25 mouse cellular contexts compared by ENCODE assay signal in the genomic region with DNA sequence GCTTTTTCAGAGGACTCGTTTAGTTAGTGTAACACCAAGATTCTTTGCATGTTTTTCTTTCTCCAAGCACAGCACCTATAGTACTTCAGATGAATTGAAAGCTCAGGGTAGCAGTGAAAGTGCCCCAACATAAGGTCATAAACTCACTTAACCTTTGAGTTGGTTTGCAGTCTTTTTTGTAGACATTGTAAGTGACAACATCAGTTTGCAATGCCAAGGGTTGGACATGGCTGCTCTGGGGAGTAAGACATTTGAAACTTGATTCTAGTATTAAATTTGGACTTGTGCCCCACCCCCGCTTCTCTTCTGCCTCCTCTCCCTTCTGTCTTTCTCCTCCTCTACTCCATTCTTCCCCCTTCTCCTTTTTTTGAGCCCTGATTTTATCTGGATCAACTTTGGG. TPM values are rescaled to one million over a fixed set of nuclear protein-coding genes. Genes with fewer than 3 reads are reported as not detected.
DNase-seq lines count a peak whose midpoint lies in the region; ATAC-seq and TF ChIP-seq lines count a peak whose summit lies in the region.
"Had no signal": no experiment of that assay in that cellular context is flagged by ENCODE, and none has a peak within 500 bp of the region (broad histone marks: within the 10 kb centered on the region; RNA-seq: fewer than 3 reads in every experiment).

No protein-coding gene starts in this region.

- H3K79me2 ChIP-seq in liver, adult 2 months (ENCODE audit: control insufficient read depth, insufficient read depth, low read length) = peaks cover 32% of the 10 kb centered on the region

- no peak overlapping the region for H3K27ac ChIP-seq in liver, adult 2 months (replicated peaks; ENCODE audit: insufficient read depth, low read depth, low read length)
- H3K27ac ChIP-seq in liver, embryonic 12.5 days = no peak overlapping the region
- H3K27ac ChIP-seq: embryonic facial prominence, embryonic 13.5 days; embryonic facial prominence, embryonic 15.5 days; forebrain, embryonic 10.5 days; forebrain, embryonic 12.5 days had no signal

- no peak overlapping the region for H3K9ac ChIP-seq in liver, adult 2 months (ENCODE audit: low read depth, low read length)
- no peak overlapping the region for H3K9ac ChIP-seq in liver, embryonic 12.5 days
- H3K9ac ChIP-seq: embryonic facial prominence, embryonic 13.5 days; embryonic facial prominence, embryonic 15.5 days; forebrain, embryonic 12.5 days had no signal

- peaks cover 5% of the 10 kb centered on the region; the same call in 1 of the 2 replicates for H3K4me1 ChIP-seq in liver, adult 2 months (ENCODE audit: control insufficient read depth, insufficient read depth, low read length)
- no peaks in the 10 kb centered on the region for H3K4me1 ChIP-seq in liver, embryonic 12.5 days
- H3K4me1 ChIP-seq: embryonic facial prominence, embryonic 15.5 days; forebrain, embryonic 12.5 days had no signal

- no peak for TF ChIP-seq CTCF in liver, adult 2 months (IDR thresholded peaks at IDR 0.05; ENCODE audit: low read depth, low read length)

- H3K36me3 ChIP-seq in liver, adult 2 months (ENCODE audit: control insufficient read depth, insufficient read depth, low read length) = peaks cover 32% of the 10 kb centered on the region
- H3K36me3 ChIP-seq in liver, embryonic 12.5 days = peaks cover 13% of the 10 kb centered on the region; the same call in 1 of the 2 replicates

- ATAC-seq in liver, embryonic 12.5 days = no peak
- ATAC-seq: activated CD4-positive, CD25-positive, alpha-beta regulatory T cell, adult 4 months; CD4-positive, CD25-positive, alpha-beta regulatory T cell, adult 4 months; forebrain, embryonic 14.5 days; forebrain, embryonic 16.5 days; Patski had no signal

- TF ChIP-seq POLR2A in liver, adult 2 months (IDR thresholded peaks at IDR 0.05; ENCODE audit: extremely low read depth, insufficient read depth, low read length) = no peak

- H3K9me3 ChIP-seq in liver, embryonic 12.5 days (replicated peaks) = no peaks in the 10 kb centered on the region
- H3K9me3 ChIP-seq: embryonic facial prominence, embryonic 13.5 days; embryonic facial prominence, embryonic 15.5 days; forebrain, embryonic 10.5 days; forebrain, embryonic 12.5 days; G1E had no signal

- no peaks in the 10 kb centered on the region for H3K27me3 ChIP-seq in liver, adult 2 months (ENCODE audit: control insufficient read depth, insufficient read depth, low read length)
- no peaks in the 10 kb centered on the region for H3K27me3 ChIP-seq in liver, embryonic 12.5 days (replicated peaks)
- H3K27me3 ChIP-seq: CH12.LX; embryonic facial prominence, embryonic 13.5 days; embryonic facial prominence, embryonic 15.5 days; forebrain, embryonic 12.5 days; Patski had no signal

- peak; percentile 15 for DNase-seq in adrenal gland, postnatal 10 days
- no peak for DNase-seq in adrenal gland, adult 2 months
- peak; percentile 52 for DNase-seq in liver, adult 2 months (ENCODE audit: extremely low read depth, low read depth, low spot score)
- peak; percentile 59 for DNase-seq in adipocyte (ENCODE audit: low spot score)
- no peak for DNase-seq in heart, postnatal 4 days
- DNase-seq: adrenal gland, postnatal 25 days; B cell, adult 2 months; cerebellum, adult 11-12 months; cerebellum, adult 2 months; cerebellum, adult 9-10 months; cerebellum, postnatal 10 days; cerebellum, postnatal 25 days had no signal

- no peak overlapping the region for H3K4me3 ChIP-seq in liver, adult 2 months (ENCODE audit: insufficient read depth, low read depth, low read length)
- H3K4me3 ChIP-seq in liver, embryonic 12.5 days = no peak overlapping the region
- H3K4me3 ChIP-seq: embryonic facial prominence, embryonic 13.5 days; embryonic facial prominence, embryonic 15.5 days; erythroblast, embryonic 14.5 days; forebrain, embryonic 10.5 days; forebrain, embryonic 12.5 days had no signal

- 77% methylated on average over 2 of the region's 2 CpGs for WGBS in liver, adult 2 months
- WGBS in liver, embryonic 12.5 days (ENCODE audit: insufficient replicate concordance) = 74% methylated on average over 2 of the region's 2 CpGs

- no peak overlapping the region for H3K4me2 ChIP-seq in liver, embryonic 12.5 days
- H3K4me2 ChIP-seq: embryonic facial prominence, embryonic 13.5 days; embryonic facial prominence, embryonic 15.5 days; forebrain, embryonic 12.5 days had no signal

RNA-seq across cellular contexts. Expression of a gene that starts 43.3 kb away (rescaled TPM):
- total RNA-seq in adrenal gland, postnatal 10 days (2021) = 10 to 100 TPM; 64.8 to 65.9 TPM
- 10 to 100 TPM; 71.3 to 76.2 TPM for total RNA-seq in adrenal gland, adult 2 months (2021)
- polyA plus RNA-seq in adrenal gland, adult 2 months (2012; rRNA removed) = 25.5 and 38.3 TPM in 2 replicates
- 78.4 and 80.9 TPM in 2 replicates for total RNA-seq in liver, adult 2 months (2014; rRNA removed)
- polyA plus RNA-seq in liver, adult 2 months (2012; rRNA removed) = 12.9 and 17.9 TPM in 2 replicates
- 5.4 and 5.9 TPM in 2 replicates for polyA plus RNA-seq in liver, embryonic 12.5 days (2016; fragmentation: Nextera tagmentation; extraction: Ambion mirVana)
- 10 to 100 TPM; 44.9 to 47.2 TPM for total RNA-seq in heart, postnatal 4 days (2021)

Comparison
In these comparisons a context has a peak if more than half of its experiments do, and no peak if none do; other contexts are left out.
1. DNase-seq: peak in adrenal gland, postnatal 10 days (single experiment), liver, adult 2 months (single experiment) and adipocyte (single experiment); none in adrenal gland, adult 2 months (single experiment) and heart, postnatal 4 days (single experiment).